Mouse (Mus musculus): ENCODE results near the gene Ripor2. TPM values are rescaled to one million over a fixed set of nuclear protein-coding genes. Genes with fewer than 3 reads are reported as not detected.

The Ripor2 gene
- polyA plus RNA-seq, 1 experiment from 2014 or later: 3.5 TPM

DNA sequence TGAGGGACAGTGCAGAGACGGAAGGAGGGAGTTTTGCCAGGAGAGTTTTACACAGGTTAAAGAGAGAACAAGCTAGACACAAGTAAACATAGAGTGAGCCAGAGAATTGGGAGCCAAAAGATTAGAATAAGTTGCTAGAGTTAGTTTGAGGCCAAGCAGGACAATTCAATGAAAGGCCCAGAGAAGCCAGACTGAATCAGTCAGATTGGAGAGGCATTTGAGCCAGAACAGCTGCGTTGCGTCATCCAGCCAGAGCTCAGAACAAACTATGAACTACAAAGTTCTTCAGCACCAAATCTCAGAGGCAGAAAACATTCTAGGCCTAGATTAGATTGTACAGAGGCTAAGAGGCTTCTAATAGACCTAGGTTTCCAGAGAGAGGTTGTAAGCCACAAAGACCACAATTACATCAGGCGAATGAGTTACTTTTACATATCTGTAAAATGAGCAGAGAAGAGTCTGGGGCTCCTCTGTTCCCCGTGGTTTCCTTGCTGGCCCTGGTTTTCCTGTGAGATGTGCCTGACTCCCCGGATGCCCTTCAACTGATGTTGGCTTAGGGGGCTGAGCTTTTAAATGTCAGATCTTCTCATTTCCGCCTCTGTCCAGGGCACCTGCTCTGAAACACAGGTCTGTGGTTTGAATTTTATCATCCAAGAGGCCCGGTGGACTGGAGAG is 196.9 kb downstream of the Ripor2 start:
- no peak for DNase-seq (ENCODE audit: low read depth, low spot score)
- CTCF ChIA-PET: interaction anchor here (1.3 kb wide), 1 partner anchor 11 kb away, joined by 6 read pairs; no protein-coding TSS in a partner anchor
- in situ Hi-C loops (cut with MboI; ENCODE audit: low pct_unique_long_range_greater_than_20kb): loop anchor here (5.0 kb wide), 3 partner anchors 67 to 297 kb away; no protein-coding TSS in a partner anchor
- POLR2A ChIA-PET: interaction anchor here (0.6 kb wide), 1 partner anchor 22 kb away, joined by 3 read pairs; no protein-coding TSS in a partner anchor
- no peak for TF ChIP-seq CTCF (IDR thresholded peaks at IDR 0.05)
- no peaks in the 10 kb centered on the region for H3K27me3 ChIP-seq
- no peak for ATAC-seq

DNA sequence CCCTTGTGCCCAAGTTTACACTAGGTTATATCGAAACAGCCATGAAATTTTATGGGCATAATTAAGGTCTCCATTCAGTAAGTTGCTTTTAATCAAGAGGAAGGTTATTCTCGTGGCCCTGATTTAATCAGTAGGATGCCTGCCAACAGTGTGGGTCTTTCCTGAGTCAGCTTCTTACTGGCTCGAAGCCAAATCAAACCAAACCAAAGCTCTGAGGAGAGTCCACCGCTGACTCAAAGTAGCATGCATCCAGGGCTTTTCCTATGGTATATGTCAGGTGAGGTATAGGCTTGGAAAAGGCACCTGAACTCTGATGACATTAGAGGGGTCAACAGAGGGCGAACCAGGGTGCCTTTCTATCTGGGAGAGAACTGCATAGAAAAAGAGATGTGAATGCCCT is 199.9 kb downstream of the Ripor2 start:
- CTCF ChIA-PET: no interaction called here
- no peaks in the 10 kb centered on the region for H3K27me3 ChIP-seq
- DNase-seq (ENCODE audit: low read depth, low spot score) (no peak), ATAC-seq (no peak)
- POLR2A ChIA-PET: no interaction called here
- no peak for TF ChIP-seq CTCF (IDR thresholded peaks at IDR 0.05)
- in situ Hi-C loops (cut with MboI; ENCODE audit: low pct_unique_long_range_greater_than_20kb): no loop called here

Other genes starting within 250 kb of the Ripor2 start
- not detected for gene Armh2, start 159.0 kb downstream of the Ripor2 start, polyA plus RNA-seq (2021)
- gene Gmnn, start 179.7 kb downstream of the Ripor2 start, polyA plus RNA-seq (2021): 61.1 TPM
- 129 TPM for gene BC005537, start 219.5 kb downstream of the Ripor2 start, polyA plus RNA-seq (2021)
- gene Acot13, start 249.4 kb downstream of the Ripor2 start, polyA plus RNA-seq (2021): 132 TPM
- gene Tdp2, start 249.5 kb downstream of the Ripor2 start, polyA plus RNA-seq (2021): 33.8 TPM